Mouse (Mus musculus) inflammation-experienced regulatory T-cells, adult 6 months (primary cell): Measurements from ENCODE around the gene Disp1. TPM values are rescaled to one million over a fixed set of nuclear protein-coding genes. Genes with fewer than 3 reads are reported as not detected.

Experiments
- ATAC-seq: one replicate; pipeline ENCODE4 v1.8.0; 2017
- polyA plus RNA-seq, 3 experiments: library from polyadenylated mRNA; unstranded; fragments of 100-300 nt; shearing (Covaris generic); gene quantifications; one replicate each; pipeline ENCODE4 v1.2.1; 2017

The Disp1 gene
- 1 to 10 TPM; 4.2 to 6.9 (median 4.8) TPM for polyA plus RNA-seq

DNA sequence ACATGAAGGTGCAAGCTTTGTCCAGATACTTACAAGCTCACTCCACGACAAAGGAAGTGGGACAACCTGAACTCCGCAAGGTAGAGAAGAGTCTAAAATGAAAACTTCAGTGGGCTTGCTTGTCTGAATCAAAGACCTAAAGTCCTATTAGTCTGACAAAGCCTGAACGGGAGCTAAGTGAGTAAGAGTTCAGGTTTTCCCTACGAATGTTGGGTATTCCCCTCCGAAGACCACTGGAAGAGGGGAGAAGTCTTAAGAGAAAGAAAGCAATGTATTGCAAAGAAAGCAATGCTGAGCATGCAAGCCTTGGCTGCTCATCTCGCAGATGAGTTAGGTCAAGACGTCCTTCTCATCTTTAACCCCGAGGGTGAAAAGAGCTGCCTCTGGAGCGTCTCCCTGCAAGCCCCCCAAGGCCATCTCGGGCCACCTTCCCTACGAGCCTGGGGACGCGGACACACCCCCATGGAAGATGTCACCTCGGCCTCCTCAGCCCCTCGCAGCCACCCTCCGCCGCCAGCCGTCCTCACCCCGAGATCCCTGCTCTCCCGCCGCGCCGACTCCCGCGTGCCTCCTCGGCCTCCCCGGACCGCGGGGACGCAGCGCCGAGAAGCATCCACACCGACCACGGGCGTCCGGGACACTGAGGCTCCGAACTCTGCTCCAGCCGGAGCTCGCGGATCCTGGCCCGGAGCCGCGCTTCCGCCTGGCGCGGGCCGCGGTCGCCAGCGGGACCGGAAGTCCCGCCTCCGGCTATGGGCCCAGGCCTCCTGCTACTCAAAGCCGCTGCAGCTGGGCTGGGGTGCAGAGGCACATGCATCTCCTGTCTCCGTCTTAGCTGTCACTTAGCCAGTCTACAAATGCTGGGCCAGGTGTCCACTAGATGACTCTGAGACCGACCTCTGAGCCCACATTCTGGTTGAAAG, at the start of gene Disp1:
Gene Disp1, minus strand, starts transcription at position 727 of the 923 bp plus-strand sequence.
- peak; percentile 98 for ATAC-seq

DNA sequence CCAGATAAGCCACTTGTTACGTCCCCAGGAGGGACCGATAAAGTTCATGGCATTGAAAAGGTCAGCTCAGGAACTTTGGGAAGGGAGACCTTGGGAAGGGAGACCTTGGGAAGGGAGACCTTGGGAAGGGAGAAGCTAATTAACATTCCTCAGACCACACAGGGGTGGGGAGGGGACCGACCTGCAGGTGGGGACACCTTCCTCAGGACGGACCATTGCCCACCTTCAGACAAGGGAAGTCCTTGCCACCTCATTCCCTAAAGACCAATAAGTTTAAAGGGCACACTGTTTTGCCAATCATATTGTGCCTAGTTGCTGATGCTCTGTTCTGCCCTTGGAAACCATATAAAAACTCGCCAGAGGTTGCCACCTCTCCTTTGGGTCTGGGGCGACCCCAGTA, 46.3 kb upstream of the Disp1 start:
- no peak for ATAC-seq

DNA sequence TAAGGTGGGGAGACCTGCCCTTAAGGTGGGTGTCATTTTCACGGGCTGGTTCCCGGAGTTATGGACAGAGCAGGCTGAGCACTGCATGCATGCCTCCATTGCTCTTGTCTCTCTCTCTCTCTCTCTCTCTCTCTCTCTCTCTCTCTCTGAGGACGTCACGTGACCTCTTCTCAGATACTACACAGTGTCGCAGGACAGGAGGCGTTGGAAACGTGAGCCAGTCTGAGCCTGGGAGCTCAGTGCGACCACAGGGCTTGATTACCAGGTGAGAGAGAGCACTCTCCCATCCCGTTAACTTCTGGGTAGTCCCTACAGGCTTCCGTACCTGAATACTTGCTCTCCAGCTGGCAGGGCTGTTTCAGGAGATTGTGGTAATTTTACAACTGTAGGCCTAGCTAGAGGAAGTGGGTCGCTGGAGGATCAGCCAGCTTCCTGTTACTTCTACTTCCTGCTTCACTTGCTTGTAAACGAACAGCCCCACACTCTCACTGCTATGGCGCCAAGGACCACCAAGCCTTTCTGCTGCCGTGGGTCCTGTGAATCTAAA, 44.7 kb upstream of the Disp1 start:
- peak; percentile 94 for ATAC-seq

DNA sequence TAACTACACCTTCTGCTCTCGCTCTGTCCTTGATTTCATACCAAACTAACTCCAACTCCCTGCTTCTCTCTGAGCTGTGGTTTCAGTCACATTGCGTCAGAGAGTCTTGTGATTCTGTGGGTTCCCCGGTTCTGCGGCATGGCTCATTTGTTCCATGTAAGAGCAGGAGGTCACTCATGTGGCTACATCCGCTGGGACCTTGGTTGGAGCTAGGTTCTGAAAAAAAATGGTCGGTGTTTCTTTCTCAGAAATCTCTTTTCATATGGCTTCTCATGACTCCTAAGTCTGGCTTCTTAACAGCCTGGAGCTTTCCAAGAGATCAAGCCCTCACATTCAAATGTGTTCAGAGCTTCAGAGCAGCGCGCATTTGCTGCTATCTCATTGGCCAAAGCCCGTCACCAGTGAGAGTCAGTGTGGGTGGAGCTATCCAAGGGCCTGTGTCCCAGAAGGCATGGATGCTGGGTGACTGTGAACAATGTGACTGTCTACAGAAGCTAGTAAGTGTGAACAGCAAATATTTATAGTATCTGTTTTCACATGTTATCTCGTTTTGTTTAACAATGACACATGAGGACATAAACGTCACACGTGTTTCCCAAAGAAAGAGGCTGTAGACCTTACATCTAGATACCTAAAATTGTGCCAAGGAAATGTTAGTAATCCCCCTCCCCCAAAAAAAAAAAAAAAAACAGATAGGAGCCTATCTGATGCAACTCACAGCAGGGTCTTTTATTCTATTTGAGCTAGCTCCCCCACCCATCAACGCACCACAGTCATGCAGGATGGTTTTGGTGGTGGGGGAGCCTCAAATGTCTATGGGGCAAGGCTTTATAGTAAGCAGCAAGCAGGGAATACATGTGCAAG, 43.1 kb upstream of the Disp1 start:
- ATAC-seq: no peak

DNA sequence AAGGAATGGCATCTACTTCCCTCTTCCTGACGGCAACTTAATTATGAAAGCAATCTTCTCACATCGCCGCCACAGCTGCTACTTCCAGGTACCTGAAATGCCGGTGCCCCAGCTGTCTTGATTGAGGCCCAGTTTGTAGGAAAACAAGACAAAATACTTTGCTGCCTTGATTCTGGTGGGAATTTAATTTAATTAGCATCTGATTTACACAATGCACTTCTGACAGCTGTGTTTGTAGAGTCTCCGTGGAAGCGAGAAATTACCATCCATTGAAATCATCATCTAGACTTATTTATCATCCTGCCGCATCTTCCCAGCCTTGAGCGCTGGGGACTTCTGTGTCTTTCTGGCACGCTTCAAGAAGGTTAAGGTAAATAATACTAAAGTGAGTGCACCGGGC, 31.3 kb upstream of the Disp1 start:
- ATAC-seq: no peak

DNA sequence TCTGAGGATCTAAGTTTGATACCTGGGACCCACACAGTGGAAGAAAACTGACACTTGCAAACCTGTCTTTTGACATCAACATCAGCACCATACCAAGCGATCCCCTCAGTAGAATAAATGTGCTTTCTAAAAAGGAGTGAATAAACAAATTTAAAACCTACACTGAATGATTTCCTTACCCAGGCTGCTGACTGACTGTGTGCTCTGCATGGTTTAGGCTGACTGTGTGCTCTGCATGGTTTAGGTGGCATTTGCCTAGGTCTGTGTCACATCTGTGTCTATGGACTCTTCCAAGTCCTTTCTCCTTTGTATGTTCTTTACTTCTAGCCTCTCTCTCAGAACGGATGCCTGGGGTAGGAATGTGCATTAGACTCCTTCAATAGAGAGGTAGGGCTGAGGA, 30.5 kb upstream of the Disp1 start:
- no peak for ATAC-seq

DNA sequence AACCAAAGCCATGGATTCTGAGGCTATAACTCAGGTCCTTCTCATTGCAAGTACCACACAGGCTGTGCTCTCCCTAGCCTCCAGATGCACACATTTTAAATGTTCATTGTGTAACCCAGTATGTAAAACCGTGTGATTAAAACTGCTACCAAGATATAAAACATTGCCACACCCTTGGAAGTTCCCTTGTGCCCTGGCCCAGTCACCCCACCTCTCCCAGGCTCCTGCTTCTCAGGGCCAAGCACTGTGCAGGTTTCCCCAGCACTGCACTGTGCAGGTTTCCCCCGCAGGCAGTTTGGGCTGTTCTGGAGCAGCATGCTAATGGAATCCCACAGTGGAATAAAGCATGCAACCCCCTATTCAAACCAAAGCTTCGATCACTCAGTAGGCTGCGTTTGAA, 29.3 kb upstream of the Disp1 start:
- no peak for ATAC-seq

DNA sequence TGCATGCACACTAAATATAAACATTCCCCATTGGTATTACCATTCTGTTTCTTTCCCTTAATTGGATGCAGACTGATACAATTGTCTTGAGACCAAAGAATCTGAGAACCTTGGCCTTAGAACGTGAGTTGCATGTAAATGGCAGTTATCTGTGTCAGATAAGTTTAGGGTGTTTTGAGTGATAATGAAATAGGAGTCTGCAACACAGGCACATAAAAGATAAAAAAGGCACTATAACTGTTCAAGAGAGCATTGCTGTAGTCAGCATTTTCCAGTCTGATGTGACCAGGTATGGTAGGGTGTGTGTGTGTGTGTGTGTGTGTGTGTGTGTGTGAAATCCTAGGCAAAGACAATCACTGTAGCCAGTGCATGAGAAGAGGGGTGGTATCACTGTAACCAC, 26.8 kb upstream of the Disp1 start:
- ATAC-seq: no peak

DNA sequence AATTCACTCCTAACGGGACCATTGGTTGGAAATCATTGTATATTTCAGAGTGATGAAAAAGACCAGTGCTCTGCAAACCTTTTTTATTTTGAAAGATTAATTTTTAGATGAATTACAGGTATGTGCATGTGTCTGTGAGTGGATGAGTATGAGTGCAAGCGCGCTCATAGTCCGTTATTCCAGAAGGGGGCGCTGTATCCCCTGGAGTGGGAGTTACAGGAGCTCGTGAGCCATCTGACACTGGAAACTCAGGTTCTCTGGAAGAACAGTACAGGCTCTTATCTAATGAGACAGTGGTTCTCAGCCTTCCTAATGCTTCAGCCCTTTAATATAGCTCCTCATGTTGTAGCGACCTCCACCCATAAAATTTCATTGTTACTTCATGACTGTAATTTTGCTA, 22.0 kb upstream of the Disp1 start:
- ATAC-seq: no peak

DNA sequence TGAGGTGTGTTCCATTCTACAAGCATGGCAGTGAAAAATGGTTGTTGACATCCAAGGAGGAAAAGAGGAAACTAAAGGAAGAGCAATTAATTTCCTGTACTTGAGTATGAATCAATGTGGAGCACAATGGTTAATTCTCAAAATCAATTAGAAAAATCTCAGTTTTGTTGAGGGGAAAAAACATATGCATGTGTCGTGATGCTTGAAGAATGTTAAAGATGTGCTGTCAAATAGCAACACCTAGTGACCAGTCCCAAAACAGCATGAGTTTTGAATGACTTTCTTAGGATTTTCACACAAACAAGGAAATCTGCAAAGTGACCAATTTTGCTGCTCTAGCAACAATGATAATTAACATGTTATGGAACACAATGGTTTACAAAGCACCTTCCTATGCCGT, 16.6 kb upstream of the Disp1 start:
- peak; percentile 60 for ATAC-seq

DNA sequence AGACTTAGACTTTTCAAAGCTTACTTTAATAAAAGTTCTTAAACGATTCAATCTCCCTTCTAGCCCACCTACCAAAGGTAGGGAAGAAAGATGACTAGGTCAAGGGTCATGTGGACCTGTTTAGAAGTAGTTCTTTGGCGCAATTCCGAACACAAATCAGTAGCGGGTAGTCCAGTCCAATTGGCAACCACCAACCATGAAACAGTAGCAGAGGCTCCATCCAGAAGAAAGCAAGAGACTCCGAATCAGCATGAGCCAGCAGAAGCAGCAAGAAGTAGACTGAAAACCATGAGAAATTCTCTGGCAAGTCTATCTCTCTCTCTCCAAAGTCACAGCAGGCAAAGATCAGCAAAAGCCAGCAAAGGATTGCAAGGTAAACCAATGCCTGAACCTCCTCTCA, 15.1 kb upstream of the Disp1 start:
- ATAC-seq: no peak

DNA sequence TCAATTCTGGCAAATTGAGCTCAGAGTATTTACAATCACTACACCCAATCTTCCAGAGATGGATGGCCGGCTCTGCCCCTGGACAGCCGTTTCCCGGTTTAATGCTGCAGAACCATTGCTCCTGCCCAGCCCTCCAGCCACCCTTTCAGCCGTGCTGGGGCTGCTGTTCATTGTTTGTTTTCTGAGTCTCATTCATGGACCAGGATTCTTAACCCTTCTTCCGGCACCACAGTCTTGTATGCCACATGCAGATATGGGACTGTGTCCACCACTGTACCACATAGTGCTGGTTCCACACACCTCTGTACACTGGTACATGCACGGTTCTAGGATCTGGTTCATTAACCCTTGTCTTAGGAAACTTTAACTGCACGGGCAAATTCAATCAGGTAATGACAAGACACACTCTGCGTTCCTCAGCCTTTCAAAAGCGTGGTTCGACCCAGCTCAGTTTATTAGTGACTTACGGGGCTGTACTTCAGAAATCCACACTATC, 12.4 kb upstream of the Disp1 start:
- no peak for ATAC-seq

DNA sequence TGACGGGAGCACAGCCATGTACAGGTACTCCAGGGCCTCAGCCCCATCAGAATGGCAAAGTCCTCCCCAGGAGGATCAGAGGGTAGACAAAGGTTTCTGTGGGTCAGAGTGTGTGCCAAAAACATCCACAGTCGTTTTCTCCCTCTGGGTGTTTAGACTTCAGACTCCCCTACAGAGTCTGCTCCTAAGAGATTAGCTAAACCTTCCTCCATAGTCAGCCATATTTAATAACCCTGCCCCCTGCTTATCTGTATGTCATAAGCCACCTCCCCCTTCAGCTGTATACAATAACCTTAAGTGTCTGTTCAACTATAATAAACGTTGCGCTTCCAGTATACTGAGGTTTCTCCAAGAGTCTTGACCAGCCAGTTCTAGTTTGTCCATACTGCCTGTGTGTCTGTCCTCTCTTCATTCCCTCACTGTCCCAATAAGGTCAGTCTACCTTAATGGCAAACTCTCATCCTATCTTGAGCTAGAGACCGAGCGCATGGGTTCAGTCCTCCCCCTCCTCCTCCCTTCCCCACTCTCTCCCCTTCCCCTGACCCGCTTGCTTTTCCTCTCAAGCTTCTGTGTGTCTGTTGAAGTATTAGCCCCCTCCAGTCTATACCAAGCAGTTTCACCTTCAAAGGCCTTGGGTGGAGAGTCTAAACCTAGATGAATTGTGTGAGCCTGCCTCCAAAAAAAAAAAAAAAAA, 11.8 kb upstream of the Disp1 start:
- ATAC-seq: no peak

DNA sequence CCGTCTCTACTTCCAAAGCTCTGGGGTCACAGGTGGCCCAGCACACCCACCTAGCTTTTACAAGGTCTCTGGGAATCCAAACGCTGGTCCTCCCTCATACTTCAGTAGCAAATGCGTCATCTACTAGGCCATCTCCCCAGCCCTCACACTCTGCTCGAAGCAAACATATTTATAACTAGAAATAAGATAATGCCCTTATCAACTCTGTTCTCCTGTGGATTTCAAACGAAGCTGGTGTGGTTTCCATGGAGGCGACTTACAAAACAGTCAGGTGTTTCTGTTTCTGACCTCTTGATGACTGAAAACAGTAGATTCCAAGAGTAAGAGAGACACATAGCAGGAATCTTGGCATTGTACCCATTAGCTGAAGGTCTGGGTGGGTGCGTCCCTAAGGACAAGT, 6.1 kb upstream of the Disp1 start:
- no peak for ATAC-seq

DNA sequence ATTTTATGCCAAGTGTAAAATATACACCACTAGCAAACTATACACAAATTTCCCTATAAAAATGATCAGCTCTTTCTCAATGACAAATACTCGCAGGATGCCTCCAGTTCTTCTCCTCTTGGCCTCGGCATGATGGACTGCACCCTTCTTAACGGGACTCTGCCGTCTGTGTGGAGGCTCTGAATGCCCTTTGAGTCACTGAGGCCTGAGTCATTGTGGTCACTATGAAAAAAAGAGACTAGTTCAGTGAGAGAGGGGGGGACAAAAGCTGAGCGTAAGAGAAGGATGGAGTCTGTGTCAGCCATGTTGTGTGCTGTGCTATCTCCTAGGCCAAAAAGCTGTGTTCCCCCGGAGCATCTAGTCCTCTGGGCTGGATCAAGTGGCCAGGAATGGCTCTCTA, 2.3 kb downstream of the Disp1 start:
- ATAC-seq: no peak

DNA sequence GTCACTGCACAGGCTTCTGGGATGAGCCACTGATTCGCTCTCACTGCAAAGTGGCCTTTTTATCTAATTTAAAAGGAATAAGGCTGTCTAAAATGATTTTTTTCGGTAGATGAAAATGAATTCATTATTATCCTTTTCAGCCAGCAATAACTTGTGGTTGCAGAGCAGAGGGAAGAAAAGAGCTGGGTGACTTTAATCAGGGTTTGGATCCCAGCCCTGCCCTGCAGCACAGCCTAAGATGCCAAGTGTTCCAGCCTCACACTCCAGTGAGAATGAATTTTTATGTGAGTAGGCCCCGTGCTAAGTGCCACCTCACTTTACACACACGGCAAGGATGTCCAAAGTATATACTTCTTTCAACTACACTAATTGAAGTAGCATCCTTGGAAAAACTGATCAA, 4.6 kb downstream of the Disp1 start:
- ATAC-seq: no peak

DNA sequence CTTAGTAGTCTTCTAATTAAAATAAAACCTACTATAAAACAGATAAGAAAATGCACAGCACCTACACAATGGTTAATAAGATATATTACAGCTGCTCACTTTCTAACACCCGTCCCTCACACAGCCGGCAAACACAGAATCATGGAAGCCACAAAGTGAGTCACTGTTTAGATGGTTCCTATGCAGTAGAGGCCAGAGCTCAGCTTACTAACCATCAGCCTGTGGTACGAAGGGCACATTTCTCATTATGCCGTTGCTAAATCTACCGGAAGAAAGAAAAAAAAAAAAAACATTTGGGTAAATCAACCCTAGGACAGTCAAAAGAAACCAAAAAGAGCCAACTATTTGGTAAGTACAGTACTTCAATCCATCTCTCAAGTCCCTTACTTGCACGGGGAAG, 5.6 kb downstream of the Disp1 start:
- no peak for ATAC-seq

DNA sequence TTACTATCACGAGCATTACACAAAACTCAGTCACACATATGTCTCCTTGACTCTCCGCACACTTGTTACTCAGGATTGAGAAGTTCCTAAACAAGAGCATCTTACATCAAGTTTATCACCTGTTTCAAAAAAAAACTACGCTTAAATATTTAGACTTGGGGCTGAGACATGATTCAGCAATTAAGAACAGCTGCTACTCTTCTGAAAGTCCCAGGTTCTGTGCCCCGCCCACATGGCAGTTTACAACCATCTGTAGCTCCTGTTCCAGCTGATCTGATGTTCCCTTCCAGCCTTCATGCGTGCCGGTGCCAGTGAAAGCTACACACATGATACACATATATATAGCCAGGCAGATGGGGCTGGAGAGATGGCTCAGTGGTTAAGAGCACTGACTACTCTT, 7.5 kb downstream of the Disp1 start:
- ATAC-seq: no peak

DNA sequence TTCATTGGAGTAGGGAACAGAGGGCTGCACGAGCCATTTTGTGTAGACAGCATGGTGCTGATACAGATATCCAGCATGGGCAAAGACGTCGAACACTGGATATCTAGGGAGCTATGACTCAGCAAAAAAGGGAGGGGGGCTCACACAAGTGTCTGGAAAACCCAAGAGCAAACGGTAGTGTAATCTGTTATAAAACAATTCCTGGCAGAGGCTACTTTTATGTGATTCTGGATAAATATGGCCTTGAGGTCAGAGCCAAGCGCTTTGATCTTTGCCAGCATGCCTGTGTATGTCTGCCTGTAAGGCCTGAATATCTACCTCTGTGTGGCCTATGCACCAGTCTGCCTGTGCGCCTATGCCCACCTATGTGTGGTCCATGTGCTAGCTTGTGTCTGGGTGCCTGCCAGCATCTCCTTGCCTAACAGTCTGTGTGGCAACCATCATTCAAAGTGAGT, 8.5 kb downstream of the Disp1 start:
- ATAC-seq: no peak

DNA sequence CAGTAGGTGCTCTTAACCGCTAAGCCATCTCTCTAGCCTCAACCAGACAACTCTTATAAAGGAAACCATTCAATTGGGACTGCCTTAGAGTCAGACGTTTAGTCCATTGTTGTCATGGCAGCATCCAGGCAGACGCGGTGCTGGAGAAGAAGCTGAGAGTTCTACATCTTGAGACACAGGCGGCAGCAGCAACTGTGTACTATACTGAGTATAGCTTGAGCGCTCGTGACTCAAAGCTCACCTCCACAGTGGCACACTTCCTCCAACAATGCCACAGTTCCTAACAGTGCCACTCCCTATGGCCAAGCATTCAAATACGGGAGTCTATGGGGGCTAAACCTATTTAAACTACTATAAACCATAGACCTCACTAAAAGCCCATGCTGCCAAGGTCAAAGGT, 11.2 kb downstream of the Disp1 start:
- no peak for ATAC-seq

DNA sequence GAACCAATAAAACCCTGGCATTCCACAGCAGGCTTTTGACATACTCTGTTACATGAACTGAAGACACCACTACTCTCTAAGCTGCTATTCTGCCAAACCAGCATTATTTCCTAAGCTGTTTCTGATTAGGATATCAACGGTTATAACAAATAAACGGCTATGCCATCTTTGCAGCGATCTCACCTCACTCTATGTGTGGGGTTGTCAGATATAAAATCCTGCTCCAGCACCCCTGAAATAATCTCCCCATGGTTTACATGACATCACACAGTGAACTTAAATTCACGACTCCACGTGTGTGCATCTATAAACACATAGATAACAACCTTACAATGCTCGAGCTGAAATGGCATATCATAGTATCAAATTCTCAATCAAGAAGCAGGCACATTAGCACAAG, 13.7 kb downstream of the Disp1 start:
- no peak for ATAC-seq

DNA sequence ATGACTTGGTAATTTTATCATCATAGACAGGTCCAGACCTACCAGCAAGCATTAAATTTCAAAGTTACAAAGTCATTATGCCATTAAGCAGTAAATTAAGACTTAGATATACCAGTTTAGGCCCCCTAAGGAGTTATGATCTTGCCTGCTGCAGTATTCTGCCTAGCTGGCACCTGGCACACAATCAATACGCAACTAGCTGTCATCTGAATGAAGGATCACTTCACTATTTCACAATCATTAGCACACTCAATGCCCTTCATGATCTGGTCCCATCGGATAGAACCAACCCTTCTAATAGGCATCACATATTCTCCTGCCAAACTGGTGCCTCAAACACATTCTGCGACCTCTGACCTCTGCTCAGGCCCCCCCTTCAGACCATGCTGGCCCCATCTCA, 14.2 kb downstream of the Disp1 start:
- no peak for ATAC-seq

DNA sequence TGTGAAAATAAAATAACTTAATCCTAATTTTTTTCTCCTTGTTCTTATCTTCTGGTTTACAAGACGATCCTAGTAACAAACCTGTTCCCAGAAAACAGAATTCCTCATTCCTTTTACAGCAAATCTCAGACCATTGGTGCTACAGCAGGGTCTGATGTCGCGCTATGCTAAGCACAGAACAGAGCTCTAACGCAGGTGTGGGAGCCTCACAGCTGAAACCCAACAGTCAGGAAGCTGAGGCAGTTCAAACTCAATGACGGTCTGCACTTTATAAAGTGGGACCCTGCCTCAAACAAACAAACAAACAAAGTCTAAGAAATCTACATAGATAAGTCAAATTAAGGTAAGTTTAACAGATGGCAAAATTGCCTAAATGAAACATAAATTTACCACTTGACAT, 20.4 kb downstream of the Disp1 start:
- no peak for ATAC-seq
